Mouse (Mus musculus): Measurements from ENCODE around the gene Crtc2.

DNA sequence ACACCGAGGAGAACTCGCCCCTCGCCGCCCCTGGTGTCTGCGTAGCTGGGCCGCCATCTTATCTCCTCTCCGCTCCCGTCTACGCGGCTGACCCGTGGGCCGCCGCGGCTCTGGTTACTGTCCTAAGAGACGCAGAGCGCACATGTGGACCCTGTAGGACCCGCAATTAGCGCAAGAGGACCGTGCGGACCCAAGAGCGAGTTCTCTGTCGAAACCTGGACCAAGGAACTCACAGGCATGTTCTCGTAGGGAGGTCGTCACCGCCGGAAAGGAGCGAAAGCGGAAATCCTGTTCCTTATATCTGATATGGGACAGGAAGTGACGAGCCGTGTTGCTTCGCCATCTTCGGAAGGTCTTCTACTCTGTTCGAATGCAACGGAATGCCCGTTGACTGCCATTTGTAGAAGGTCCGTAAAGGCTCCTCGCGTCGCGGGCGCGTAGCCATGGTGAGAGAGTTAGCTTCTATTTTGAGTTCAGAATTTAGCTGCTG is 40.5 kb upstream of the Crtc2 start, which contains the start of the genes Rps27 and Rab13:
- TF ChIP-seq CTCF (IDR thresholded peaks at IDR 0.05; ENCODE audit: insufficient read depth, low read depth, low read length) (no peak), POLR2A (IDR thresholded peaks at IDR 0.05; ENCODE audit: insufficient read depth, low read depth, low read length) (peak; percentile 97)
